Mouse (Mus musculus): ENCODE data around the gene Stpg4. TPM values are rescaled to one million over a fixed set of nuclear protein-coding genes. Genes with fewer than 3 reads are reported as not detected.

Gene Stpg4
- polyA plus RNA-seq, 1 experiment: not detected

DNA sequence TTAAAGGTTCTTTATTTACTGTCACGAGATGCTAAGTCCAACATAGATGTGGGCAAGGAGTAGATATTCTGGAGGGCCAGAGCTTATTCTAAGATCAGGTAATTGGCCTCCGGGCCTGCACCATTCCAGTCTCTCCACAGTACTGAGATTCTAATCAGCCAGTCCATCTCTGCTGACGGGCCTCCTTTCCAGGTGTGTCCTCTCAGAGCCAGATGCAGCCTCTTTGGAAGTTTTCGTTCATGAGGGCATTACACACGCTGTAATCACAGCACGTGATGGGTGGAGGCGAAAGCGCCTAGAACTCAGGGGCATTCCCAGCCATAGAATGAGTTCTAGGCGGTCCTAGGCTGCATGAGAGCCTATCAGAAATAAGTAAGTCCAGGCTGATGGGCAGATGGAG is 70.0 kb downstream of the Stpg4 start:
- no peak for DNase-seq (ENCODE audit: low read depth)
- no peak for TF ChIP-seq CTCF (IDR thresholded peaks at IDR 0.05; ENCODE audit: borderline replicate concordance, extremely low read depth, insufficient read depth, insufficient read length)
- no peak for TF ChIP-seq POLR2A (IDR thresholded peaks at IDR 0.05; ENCODE audit: borderline replicate concordance, extremely low read depth, insufficient read depth, insufficient read length, poor library complexity, severe bottlenecking)

DNA sequence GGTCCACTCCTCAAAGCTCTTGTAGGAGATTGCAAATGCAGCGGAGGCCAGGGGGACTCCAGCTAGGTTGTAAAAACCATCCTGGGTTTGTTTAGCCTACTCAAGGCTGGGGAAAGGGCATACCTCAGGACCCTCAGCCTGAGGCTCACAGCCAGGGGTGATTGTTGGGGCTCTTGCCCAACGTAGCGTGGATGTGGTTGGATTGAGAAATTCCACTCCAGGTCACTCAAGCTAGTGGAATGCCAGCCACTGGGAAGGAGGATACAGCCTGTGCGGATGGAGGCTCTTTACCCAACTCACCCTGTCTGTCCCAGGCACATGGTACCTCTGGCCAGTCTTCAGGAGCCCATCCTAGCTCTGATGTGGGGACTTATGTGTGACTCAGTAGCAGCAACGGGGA is 71.3 kb downstream of the Stpg4 start:
- TF ChIP-seq CTCF (IDR thresholded peaks at IDR 0.05; ENCODE audit: borderline replicate concordance, extremely low read depth, insufficient read depth, insufficient read length) (no peak), POLR2A (IDR thresholded peaks at IDR 0.05; ENCODE audit: borderline replicate concordance, extremely low read depth, insufficient read depth, insufficient read length, poor library complexity, severe bottlenecking) (no peak)
- no peak for DNase-seq (ENCODE audit: low read depth)

GRCm38 (mm10) chr17:87355456-87355855 is 72.1 kb downstream of the Stpg4 start:
- TF ChIP-seq CTCF (IDR thresholded peaks at IDR 0.05; ENCODE audit: borderline replicate concordance, extremely low read depth, insufficient read depth, insufficient read length) (no peak), POLR2A (IDR thresholded peaks at IDR 0.05; ENCODE audit: borderline replicate concordance, extremely low read depth, insufficient read depth, insufficient read length, poor library complexity, severe bottlenecking) (no peak)
- no peak for DNase-seq (ENCODE audit: low read depth)

DNA sequence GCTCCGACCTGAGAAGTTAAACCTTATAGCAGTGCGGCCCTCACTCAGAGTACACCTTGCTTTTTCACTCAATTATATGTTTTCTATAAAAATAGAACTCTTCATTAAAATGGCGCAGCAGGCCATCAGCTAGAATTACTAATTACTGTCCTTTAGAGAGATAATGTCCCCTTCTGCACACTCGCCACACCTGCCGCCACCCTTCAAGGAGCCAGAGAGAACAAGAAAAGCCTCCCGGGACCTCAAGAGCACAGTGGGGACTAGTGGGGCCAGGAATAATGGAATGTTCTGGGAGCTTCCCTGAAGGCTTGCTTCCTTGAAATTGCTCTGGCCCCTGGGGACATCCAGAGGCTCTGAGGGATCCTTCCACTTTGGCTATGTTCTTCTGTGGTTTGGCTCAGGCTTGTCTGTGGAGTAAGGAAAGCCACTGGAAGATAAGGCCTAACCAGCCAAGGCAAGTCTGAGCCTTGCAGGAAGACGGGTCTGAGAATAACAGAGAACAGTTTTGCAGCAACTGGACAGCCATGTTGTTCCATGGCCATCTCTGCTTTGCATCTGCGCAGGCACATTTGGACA is 73.7 kb downstream of the Stpg4 start:
- DNase-seq (ENCODE audit: low read depth): no peak

GRCm38 (mm10) chr17:87352898-87353225 is 74.7 kb downstream of the Stpg4 start:
- DNase-seq (ENCODE audit: low read depth): no peak
- TF ChIP-seq POLR2A (IDR thresholded peaks at IDR 0.05; ENCODE audit: borderline replicate concordance, extremely low read depth, insufficient read depth, insufficient read length, poor library complexity, severe bottlenecking) (no peak), CTCF (IDR thresholded peaks at IDR 0.05; ENCODE audit: borderline replicate concordance, extremely low read depth, insufficient read depth, insufficient read length) (no peak)

More for the DNA sequence above, 73.7 kb downstream of the Stpg4 start:
- TF ChIP-seq CTCF (IDR thresholded peaks at IDR 0.05; ENCODE audit: borderline replicate concordance, extremely low read depth, insufficient read depth, insufficient read length): no peak
- no peak for TF ChIP-seq POLR2A (IDR thresholded peaks at IDR 0.05; ENCODE audit: borderline replicate concordance, extremely low read depth, insufficient read depth, insufficient read length, poor library complexity, severe bottlenecking)

GRCm38 (mm10) chr17:87352106-87352897 is 75.2 kb downstream of the Stpg4 start:
- TF ChIP-seq POLR2A (IDR thresholded peaks at IDR 0.05; ENCODE audit: borderline replicate concordance, extremely low read depth, insufficient read depth, insufficient read length, poor library complexity, severe bottlenecking): no peak
- TF ChIP-seq CTCF (IDR thresholded peaks at IDR 0.05; ENCODE audit: borderline replicate concordance, extremely low read depth, insufficient read depth, insufficient read length): no peak
- DNase-seq (ENCODE audit: low read depth): no peak

DNA sequence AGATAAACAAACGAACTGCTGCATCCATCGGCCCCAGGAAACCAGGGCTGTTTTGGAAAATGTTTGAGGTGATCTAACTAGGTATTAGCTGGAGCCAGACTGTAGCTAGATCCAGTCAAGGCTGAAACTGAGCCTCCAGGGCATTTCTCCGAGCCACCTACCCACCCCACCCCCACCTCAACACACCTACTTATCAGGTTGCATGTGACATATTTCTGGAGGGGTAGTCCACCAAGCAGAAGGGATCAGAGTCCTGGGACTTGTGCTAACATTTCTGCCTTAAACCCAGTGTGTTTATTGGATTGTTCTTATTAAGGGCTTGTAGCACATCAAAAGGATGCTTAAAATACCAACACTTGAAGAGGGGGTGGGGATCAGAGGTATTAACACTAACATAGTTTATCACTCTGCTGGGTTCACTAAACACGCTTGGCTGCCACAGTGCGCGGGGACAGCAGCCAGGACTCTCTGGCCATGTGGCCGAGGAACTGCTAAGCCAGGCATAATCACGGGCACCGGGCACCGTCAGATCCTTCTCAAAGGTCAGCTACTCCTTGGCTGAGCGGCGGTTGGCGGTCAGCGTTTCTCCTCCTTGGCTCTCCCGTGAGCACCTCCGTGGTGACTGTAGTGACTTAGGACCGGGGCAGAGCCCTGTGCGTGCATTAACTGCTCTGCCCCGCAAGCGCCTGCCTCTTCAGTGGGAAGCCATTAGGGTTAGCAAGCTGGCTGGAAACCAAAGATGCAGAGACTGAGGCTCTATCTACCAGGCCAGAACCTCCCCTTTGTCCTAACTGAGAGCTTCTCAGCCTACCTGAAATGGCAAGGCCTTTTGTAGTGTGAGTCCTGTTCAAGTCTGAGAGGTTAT is 76.1 kb downstream of the Stpg4 start:
- no peak for DNase-seq (ENCODE audit: low read depth)

DNA sequence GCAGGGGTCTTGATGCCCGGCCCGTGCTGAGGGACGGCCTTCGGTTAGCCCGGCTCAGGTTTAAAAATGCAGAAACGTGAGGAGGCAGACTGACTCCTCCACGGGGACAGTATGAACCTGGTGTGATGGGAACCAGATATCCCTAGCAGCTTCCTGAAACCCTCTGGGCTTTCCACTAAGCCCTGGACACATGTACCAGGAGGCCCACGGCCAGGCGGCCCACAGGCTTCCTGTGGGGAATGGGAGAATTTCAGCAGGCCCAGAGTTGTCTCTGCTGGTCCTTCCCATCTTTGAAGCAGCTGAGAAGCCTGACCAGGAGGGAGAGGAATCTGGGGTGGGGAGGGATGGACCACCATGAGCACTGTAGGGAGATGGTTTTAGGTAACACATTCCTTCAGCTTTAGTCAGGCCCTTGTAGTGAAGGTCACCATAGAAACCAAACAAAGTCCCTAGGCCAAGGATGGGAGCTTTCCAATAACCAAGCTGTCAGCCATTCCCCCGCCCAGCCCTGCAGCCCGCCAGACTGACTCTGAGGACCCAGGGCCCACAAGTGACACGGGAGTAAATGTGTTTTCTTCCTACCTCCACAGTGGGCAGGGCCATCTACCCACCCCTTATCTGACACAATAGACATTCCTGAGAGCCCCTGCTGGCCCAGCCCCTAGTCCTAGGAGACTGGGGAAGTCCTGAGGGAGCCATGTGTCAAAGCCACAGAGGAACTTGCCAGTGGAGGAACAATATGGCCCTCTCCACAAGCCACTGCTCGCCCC is 76.9 kb downstream of the Stpg4 start:
- TF ChIP-seq POLR2A (IDR thresholded peaks at IDR 0.05; ENCODE audit: borderline replicate concordance, extremely low read depth, insufficient read depth, insufficient read length, poor library complexity, severe bottlenecking): no peak

More for the DNA sequence above, 76.1 kb downstream of the Stpg4 start:
- TF ChIP-seq CTCF (IDR thresholded peaks at IDR 0.05; ENCODE audit: borderline replicate concordance, extremely low read depth, insufficient read depth, insufficient read length) (no peak), POLR2A (IDR thresholded peaks at IDR 0.05; ENCODE audit: borderline replicate concordance, extremely low read depth, insufficient read depth, insufficient read length, poor library complexity, severe bottlenecking) (no peak)

DNA sequence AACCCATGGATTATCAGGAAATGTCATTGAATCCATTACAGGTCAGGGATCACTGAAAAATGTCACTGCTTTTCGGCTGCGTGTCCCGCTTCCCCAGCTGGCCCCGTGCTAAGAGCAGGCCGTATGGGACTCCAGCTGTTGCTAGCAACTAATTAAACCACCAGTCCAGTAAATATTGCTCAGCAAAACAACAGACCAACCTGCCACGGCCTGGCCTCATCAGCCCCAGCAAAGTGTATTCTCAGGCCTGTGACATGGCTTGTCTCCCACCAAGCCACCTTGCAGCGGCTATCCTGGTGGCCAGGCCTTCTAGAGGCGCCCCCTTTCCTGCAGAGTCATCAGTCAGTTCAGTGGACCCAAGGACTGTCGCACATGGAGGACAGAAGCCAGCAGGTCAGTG is 78.0 kb downstream of the Stpg4 start:
- TF ChIP-seq POLR2A (IDR thresholded peaks at IDR 0.05; ENCODE audit: borderline replicate concordance, extremely low read depth, insufficient read depth, insufficient read length, poor library complexity, severe bottlenecking): no peak
- no peak for TF ChIP-seq CTCF (IDR thresholded peaks at IDR 0.05; ENCODE audit: borderline replicate concordance, extremely low read depth, insufficient read depth, insufficient read length)
- no peak for DNase-seq (ENCODE audit: low read depth)

More for the DNA sequence above, 76.9 kb downstream of the Stpg4 start:
- DNase-seq (ENCODE audit: low read depth): no peak

- TF ChIP-seq POLR2A (IDR thresholded peaks at IDR 0.05; ENCODE audit: borderline replicate concordance, extremely low read depth, insufficient read depth, insufficient read length, poor library complexity, severe bottlenecking): no peak
- TF ChIP-seq CTCF (IDR thresholded peaks at IDR 0.05; ENCODE audit: borderline replicate concordance, extremely low read depth, insufficient read depth, insufficient read length): peak; percentile 21; the same call in 1 of the 2 replicates
- no peak for DNase-seq (ENCODE audit: low read depth)
Measured at GRCm38 (mm10) chr17:87349069-87349468, 78.5 kb downstream of the Stpg4 start.

DNA sequence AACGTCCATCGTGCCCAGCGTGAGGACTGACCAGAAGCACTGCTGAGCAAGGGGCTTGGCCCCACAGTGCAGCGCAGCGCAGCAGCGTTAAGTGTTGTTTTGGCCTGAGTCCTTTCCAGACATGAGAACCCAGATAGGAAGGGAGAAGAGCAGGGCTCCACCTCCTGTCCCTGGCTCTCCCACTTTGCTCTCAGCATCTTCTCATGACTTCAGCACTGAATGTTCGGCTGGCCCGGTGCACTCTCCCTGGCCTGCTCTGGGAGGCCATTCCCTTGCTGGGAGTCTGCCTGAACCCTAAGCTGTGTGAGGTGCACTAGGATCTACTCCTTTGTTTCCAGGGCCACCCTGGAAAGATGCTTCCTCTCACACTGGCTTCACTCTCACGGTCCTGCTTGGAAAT is 79.2 kb downstream of the Stpg4 start:
- DNase-seq (ENCODE audit: low read depth): no peak

More for the DNA sequence above, 79.2 kb downstream of the Stpg4 start:
- TF ChIP-seq CTCF (IDR thresholded peaks at IDR 0.05; ENCODE audit: borderline replicate concordance, extremely low read depth, insufficient read depth, insufficient read length): no peak
- TF ChIP-seq POLR2A (IDR thresholded peaks at IDR 0.05; ENCODE audit: borderline replicate concordance, extremely low read depth, insufficient read depth, insufficient read length, poor library complexity, severe bottlenecking): no peak
